Mouse (Mus musculus) layer of hippocampus, adult 9-10 months (tissue): ENCODE data around the gene Timm10.

Experiments used
- DNase-seq: peaks from one replicate; pipeline ENCODE4 v3.0.0; 2022; ENCODE audit warnings: low spot score

Gene Timm10

DNA sequence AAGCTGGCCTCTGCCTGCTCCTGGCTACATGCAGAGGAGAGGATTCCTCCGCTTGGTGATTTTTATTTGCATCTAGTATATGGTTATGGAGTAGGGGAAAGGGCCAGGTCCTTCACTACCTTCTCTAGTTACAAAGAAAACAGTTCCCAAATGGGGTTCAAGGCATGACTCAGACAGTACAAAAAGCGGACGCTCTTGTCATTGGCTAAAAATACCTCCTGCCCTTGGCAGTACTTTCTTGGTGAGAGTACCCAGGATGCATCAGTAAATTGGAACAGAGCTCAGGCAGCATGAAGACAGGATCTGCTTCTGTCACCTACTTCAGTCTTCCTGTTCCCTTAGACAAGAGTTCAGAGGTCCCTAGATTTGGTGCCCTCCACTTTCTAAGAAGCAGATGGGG is 6.9 kb upstream of the Timm10 start:
- DNase-seq: no peak

DNA sequence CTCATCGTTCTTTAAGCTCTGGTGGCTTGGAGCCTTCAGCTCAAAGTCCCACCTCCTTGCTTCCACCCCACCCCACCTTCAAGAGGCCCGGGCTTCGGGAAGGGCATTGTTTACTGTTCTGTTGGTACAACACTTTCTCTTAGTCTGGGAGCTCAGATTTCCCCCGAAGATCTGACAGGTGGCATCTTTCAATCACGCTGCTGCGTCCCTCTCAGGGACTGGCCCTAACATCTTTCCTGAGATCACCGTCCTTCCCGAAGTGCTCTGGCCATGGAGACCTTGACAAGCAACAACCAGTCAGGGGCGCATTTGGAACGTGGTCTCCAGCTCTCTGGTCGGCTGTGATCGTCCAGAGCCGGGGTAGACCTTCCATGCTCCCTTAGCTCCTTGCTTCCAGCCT is 4.2 kb upstream of the Timm10 start, which contains the start of gene Smtnl1:
Gene Smtnl1, minus strand, starts transcription at position 101 of the 400 bp plus-strand sequence.
- no peak for DNase-seq

DNA sequence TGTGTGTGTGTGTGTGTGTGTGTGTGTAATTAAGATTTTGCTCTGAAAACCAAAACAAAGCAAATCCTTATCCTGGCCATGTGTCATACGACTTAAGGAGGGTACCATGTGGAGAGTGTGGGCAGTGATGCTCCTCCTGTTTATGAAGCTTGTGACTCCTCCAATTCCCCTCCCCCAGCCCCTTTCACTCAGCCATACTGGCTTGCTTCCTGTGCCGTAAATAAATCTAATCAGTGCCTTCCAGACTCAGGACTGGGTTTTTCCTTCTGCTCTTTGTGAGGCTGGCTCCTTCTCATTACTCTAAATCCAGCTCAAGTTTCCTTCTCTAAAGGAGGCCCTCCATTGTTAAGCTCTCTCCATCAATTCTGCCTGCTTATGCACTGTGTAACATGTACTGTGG is 3.6 kb upstream of the Timm10 start:
- DNase-seq: no peak

DNA sequence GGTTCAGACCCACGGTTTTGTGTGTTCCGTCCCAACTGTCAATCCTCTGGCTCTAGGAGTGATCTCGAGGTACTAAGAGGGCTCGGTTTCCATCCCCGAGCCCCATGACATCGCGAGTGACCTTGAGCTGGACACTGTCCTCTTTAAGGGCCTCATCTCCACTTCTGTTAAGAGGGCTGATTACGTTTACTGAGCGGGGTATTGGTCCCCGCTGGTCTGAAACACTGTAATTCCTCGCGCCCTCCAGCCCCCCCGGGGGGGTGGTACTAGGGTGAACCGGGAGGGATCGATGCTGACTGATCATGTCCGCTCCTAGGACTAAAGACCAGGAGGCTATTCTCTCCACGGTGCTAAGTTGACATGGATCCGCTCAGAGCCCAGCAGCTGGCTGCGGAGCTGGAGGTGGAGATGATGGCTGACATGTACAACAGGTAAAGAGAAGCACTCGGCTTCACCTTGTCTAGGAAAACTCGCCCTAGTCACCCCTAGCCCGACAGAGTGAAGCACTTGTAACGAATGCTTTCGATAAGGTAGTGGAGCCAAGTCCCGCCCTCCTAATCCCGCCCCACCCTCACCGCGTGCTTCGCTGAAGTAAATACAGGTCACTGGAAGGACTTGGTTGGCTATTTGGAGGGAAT is 605 bp downstream of the Timm10 start:
- no peak for DNase-seq

DNA sequence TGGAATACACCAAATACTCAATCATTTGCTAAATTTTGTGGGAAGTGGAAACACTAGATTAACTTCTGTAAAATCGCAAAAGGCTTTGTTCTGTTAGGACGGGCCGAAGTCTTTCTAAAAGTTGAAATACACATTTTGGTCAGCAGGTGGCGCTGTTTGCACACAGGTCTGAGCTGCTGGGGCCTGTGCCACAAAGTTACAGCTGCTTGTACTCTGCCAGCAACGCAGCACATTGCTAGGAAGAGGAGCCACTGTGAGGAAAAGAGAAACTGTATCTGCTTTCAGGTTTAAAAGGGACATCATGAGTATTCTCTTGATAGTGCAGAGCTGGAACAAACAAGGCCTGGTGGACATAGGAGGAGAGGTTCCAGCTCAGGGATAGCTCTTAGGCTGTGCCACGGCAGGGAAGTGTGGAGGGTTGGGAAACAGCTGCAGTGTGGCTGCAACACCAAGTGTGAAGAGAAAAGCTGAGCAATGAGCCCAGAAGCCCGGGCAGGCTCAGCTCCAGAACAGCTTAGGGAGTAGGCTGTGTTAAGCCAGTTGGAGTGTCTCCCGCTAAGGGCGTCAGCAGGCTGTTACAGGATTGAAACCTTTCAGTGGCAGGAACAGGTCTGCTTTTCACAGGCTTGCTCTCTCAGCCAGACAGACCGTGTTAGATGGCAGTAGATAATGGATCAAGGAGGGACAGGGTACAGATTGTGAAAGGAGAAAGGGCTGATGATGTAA is 5.0 kb downstream of the Timm10 start:
- peak; percentile 85 for DNase-seq

DNA sequence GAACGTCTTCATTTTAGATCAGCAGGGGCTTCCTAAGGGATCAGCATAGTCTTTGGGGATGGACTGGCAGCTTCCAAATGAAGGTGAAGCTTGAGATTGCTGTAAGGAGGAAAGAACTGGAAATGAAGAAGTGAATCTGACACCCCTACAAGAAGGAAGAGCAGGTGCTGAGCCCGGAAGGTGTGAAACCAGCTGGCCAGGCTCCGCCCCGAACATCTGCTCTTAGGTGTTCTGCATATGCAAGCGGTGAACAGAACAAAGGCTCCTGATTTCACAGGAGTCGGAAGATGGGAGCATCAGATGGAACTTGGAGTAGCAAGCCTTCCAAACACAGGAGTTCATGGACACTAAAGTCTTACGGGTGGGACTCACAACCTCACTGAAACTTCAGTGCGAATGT is 10.3 kb downstream of the Timm10 start:
- DNase-seq: no peak

DNA sequence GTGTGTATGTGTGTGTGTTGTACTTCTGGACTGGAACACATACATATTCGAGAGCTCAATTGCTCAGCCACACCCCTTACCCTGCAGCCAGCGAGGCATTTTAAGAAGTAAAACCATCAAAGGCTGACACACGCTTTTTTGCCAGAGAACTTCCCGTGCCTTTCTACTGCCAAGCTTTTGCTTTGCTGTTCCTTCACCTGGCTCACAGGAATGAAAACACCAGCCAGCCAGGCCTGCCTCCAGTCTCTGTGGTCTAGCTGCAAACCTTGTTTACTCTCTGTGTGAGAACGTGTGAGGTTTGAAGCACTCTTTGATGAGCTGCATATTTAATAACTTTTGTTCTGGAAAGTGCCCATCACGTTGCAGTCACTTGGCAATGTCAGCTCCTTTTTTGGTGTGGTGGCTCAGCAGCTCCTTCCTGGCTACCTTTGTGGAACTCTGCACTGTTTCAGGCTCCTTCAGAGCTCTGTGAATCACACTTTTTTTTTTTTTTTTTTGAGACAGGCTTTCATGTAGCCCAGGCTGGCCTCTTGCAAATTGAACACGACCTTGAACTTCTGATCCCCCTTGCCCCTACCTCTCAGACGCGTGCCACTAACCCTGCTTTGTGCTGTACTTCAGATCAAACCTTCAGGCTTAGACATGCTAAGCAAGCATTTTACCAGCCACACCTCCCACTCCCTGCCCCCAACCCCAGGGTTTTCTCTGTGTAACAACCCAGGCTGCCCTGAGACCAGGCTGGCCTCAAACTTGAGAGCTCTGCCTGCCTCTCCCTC is 11.2 kb downstream of the Timm10 start:
- no peak for DNase-seq

DNA sequence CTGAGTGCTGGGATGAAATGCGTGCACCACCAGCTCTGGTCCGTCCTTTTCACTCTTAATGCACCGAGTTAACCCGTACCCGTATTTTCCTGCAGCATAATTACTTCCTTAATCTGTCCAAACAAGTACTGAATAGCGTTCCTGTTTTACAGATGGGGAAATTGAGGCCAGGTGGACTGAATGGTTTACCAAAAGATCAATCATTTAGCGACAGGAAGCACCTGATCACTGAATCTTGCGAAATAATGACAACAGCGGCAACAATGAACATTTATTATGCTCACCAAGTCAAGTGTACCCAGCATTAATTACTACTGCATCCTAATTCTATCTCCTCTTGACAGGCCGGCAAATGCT is 11.8 kb downstream of the Timm10 start, which contains the start of gene Slc43a1:
Gene Slc43a1, plus strand, starts transcription at position 258 of the 357 bp plus-strand sequence.
- DNase-seq: no peak

DNA sequence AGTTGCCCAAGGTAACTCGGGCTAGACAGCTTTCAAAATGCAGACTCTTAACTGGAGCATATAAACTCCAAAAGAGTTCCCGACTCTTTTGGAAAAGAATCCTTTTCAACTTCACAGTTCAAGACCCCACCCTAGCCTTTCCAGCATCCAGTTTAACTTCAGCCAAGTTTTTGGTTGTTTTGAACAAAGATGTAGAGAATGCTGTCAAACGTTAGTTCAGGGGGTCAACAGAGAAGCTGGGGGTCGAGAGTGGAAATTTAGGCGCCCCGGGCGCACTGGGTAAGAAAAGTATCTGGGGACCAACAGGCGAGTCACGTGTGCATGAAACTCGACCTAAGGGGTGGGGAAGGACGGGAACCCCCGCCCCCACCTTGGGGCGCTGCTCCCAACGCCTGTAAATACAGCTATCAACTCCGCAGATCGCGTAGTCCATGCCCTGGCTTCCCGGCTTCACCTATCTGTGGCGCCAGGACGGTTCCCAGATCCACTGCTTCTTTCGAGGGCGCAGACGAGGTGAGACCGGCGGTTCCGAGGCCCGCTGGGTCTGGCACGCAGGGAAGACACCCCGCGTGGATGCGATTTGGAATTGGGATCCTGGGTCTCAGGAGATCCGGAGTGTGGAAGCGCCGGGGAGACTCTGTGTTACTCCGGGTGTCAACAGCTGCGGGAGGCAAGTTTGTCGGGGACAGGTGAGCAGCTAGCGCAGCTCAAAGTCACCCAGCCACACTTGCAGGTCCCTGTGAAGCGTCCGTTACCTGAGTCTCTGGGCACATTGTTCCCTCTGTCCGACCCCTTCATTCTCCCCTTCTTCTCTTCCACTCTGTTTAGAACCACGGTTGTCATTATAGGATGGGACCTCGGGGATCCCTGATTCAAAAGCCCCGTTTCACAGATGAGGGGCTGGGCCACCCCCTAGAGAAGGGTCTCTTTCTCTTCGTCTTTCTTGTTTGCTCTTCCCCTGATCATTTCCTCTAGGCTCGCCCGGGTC is 12.5 kb downstream of the Timm10 start:
- DNase-seq: no peak

DNA sequence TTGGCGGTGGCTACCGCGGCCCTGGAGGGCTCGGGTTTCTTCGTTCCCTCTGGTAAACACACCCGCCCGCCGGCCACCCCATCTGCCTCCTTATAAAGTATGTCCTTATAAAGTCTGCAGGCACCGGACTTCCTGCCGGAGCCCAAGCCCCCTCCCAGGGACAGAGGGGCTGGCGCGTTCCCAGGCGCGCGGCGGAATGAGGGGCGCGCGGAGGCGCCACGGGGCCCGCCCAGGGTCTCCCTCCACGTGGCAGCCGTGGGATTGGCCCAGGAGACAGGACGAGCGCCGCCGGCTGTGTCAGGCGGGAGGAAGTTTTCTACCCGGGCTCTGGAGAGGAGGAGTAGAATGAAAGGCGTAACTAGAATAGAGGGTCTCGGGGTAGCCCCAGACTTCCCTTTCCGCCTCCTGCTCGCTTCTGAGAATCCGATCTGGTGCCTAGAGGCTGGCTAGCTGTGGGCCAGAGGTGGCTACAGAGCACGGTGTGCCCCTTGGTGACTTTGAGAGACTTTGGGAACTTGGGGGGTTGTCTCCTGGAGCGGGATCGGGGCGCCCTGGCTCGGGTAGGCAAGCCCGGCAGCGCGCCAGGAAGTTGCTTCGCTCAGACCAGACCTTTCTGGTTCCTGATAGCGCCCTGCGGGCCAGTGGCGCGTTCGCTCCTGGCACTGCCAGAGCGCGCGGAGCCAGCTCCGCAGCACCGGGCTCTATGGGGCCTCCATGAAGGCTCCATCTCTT is 13.4 kb downstream of the Timm10 start:
- DNase-seq: no peak

DNA sequence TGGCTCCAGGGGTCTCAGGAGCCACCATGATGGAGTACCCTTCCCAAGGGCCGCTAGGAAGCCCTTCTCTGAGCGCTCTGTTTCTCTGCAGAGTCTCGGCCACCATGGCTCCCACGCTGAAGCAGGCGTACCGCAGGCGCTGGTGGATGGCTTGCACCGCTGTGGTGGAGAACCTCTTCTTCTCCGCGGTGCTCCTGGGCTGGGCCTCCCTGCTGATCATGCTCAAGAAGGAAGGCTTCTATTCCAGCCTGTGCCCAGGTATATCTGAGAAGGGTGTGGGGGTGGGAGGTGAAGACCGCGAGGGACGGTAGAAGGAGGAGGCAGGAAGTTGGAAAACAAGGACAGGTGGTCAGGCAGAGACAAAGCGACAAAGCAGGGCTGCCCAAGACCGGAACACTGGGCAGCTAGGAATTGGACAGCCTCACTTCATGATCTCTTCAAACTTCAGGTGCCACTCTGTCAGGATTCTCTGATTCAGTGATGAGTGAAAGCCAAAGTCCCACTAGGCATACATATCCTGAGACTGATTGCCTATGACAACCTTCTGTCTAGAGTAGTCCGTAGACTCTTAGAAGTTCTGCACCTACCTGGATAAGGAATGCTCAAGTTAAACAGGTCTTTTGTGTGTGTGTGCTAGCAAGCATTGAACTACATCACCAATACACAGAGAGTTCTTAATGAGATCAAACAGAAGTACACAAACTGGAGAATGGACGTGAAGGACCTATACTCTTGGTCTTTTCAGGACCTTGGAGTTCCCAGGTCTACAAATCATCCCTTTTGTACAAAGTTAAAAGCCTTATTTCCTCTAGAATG is 14.2 kb downstream of the Timm10 start:
- DNase-seq: no peak

DNA sequence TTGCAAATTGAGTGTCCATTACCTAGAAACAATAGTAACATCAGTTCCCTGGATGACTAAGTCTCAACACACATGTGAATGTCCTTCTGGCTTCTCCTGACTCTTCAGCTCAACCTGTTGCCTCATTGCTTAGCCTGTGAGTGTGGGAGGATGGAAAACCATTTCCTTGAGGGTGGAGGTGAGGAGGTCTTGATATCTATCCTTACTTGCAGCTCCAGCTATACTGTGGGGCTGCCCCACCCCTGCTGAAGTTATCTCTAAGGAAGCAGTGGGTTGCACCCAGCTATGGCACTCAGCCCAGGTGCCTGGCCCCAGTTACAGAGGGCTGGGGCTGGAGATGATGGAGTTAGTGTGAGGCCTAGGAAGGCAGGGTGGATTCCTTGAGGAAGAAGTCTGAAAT is 15.1 kb downstream of the Timm10 start:
- no peak for DNase-seq

DNA sequence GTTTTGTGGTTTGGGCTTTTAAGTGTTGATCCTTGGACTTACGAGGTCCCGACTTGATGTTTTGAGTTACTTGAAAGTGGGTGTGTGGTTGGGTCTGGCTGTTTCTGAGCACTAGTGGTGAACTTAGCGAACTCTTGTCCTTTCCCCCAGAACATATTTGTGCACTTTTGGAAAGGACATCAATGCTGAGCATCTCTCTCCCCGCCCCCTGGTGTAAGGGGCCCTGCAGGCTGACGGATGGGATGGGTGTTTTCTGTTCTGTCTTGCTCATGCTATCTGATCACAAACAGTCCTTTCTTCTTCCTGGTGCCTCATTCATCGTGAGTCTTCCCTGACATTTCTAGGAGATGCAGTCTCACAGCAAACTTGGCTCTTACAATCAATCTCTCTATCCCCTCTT is 16.9 kb downstream of the Timm10 start:
- DNase-seq: no peak

DNA sequence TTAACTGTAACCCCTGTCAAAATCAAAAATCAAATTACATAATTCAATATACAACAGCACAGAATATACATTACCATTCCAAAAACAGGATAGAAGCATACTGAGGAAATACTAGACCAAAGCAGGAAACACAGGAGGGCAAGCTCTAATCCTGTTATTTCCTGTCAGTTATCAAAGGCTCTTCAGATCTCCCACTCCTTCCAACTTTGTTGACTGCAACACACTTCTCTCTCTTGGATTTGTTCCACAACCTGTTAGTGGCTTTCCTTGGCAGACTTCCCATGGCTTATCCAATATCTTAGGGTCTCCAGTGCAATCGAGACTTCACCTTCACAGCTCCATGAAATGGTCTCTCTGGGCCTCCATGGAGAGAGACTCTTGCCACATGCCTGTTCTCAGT is 18.4 kb downstream of the Timm10 start:
- DNase-seq: no peak

DNA sequence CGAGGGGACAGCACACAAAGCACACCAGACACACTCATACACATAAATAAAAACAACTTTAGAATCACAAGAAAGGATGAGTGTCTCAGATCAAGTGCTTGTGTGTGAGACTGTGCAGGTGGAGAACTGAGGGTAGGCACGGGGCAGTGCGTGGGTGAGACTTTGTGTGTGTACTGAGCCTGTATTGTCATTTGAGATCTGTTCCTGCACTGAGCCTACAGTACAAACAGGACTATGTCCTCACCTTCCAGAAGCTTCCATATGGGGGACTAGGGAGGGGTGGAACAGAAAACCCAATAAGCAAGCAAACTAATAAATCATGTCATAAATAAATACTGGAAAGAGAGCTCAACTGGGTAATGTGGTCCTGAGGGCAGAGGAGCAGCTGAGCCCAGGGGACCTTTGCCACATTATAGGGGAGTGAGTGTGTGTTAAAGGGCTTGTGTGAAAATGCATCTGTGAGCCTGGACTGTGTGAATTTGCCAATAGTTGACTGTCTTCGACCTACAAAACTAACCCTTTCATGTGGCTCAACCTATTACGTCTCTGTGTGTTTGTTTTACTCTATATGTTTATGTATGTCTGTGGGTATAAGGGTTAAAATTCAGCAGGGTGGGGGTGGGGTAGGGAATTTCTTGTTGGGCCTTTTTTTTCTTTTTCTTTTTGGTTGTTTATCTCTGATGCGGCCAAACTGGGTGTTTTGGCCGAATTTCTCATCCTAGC is 23.8 kb downstream of the Timm10 start:
- no peak for DNase-seq

DNA sequence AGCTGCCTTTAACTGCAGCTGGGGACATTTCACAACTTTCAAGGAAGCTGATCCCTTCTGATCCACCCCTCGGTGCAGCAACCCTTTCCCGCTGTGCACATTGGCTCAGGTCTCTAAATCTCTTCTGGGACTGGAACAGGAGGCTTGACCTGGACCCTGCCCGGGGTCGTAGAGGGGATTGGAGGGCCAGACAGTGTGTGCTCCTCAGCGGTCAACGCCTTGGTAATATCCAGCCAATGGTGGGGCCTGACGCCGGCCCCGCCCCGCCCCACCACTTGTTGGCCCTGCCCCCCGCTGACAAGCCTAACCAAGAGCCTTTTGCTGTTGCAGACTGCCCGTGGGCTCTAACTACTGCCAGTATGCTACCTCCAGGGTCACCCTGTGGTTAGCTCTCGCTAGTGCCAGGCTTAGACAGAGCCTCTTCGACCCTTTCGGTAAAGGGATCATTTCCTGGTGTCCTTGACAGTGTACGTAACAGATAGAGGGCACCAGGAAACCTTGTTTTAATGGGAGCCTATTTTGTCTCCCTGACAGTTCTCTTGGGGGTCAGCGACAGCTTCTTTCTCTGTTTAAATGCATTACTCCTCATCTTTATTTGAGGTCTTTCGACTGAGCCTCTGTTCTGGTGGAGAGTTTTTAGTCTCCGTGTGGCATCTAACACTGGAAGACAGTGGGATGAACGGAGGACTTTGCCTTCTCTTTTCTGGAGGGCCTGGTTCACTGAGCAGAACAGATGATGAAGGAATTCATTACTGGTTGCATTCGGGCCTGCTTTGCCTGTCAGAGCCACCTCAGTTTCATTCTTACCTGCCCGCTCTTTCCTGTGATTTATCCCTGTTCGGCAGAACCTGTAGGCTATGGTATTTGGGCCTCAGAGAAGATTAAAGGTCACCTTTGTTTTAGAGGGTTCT is 24.6 kb downstream of the Timm10 start:
- no peak for DNase-seq

DNA sequence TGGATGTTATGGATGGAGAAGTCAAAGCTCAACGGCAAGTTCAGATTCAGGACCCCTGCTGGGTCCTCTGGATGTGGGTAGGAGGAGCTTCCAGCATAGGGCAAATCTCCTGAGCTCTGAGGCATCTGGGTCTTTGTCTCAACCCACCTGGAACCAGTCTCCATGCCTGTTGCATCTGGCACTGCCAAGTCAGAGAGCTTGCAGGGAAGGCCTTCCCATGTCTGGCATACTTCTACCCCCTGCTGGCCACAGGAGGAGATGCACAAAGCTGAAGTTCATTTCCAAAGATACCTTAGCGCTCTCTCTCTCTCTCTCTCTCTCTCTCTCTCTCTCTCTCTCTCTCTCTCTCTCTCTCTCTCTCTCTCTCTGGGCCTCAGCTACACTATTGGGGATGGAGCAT is 28.9 kb downstream of the Timm10 start:
- DNase-seq: no peak

DNA sequence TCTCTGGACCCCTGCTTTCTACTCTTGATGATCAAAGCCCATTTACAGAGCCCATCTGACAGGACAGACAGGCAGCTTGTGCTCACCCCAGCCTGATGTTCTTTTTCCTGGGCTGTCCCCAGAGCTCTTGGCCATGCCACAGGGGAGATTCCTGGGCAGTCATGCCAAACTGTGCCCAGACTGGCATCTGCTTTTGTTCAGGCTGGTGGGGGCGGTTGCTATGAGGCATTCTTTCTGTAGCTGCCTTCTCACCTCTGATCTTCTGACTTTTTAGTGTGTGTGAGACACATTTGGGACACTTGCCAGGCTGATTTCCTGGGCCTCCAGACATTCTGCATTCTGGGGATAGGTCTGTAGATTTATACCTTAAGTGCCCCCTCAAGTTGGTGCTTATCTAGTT is 31.8 kb downstream of the Timm10 start:
- no peak for DNase-seq
